Mouse (Mus musculus) embryonic facial prominence, embryonic 13.5 days (tissue): ENCODE measurements around the gene Olfr70. TPM values are rescaled to one million over a fixed set of nuclear protein-coding genes. Genes with fewer than 3 reads are reported as not detected.

Experiments
- ATAC-seq: fragments of 200-750 bp; cut with Nextera tagmentation; 2 replicates; pipeline ENCODE4 v1.8.0; 2017; ENCODE audit warnings: low read depth; ENCODE audit not compliant: insufficient number of reproducible peaks, insufficient read depth, low FRiP score, low TSS enrichment
- H3K27ac ChIP-seq: fragments of 300-500 bp; sonication (generic); 2 replicates; pipeline ENCODE4 v1.5.1; 2015; ENCODE audit warnings: moderate library complexity, mild to moderate bottlenecking, inconsistent platforms
- H3K27me3 ChIP-seq: fragments of 300-500 bp; sonication (generic); 2 replicates; pipeline ENCODE4 v1.6.1; 2015; ENCODE audit warnings: mild to moderate bottlenecking, inconsistent platforms
- H3K36me3 ChIP-seq: fragments of 300-500 bp; sonication (generic); 2 replicates; pipeline ENCODE4 v1.6.1; 2015; ENCODE audit warnings: mild to moderate bottlenecking, inconsistent platforms
- H3K4me1 ChIP-seq: fragments of 300-500 bp; sonication (generic); 2 replicates; pipeline ENCODE4 v1.6.1; 2015; ENCODE audit warnings: inconsistent platforms
- H3K4me2 ChIP-seq: fragments of 300-500 bp; sonication (generic); 2 replicates; pipeline ENCODE4 v1.6.1; 2015; ENCODE audit warnings: moderate library complexity, mild to moderate bottlenecking, inconsistent platforms
- H3K4me3 ChIP-seq: fragments of 300-500 bp; sonication (generic); 2 replicates; pipeline ENCODE4 v1.5.1; 2015; ENCODE audit warnings: mild to moderate bottlenecking, inconsistent platforms
- H3K9ac ChIP-seq: fragments of 300-500 bp; sonication (generic); 2 replicates; pipeline ENCODE4 v1.6.1; 2015; ENCODE audit warnings: mild to moderate bottlenecking, inconsistent platforms
- H3K9me3 ChIP-seq: fragments of 300-500 bp; sonication (generic); 2 replicates; pipeline ENCODE4 v1.6.1; 2016; ENCODE audit warnings: inconsistent platforms
- WGBS: fragments of 180-500 bp; shearing (Covaris S2); methylation state at CpG from one replicate; pipeline ENCODE4 v1.1.7; 2015; ENCODE audit warnings: mixed read lengths; 5-methylcytosine and 5-hydroxymethylcytosine counted together
- polyA plus RNA-seq: library from polyadenylated mRNA; unstranded; fragments of >200 nt; fragmentation: Nextera tagmentation; extraction: Ambion mirVana; gene quantifications from 2 replicates; pipeline ENCODE4 v1.2.1, GENCODE M21; 2015

Olfr70 gene
- polyA plus RNA-seq, result not detected in 2 replicates

GRCm38 (mm10) chr4:43700707-43701106, at the start of gene Olfr70:
Olfr70 (minus strand) TSS chr4:43700807.
- no peaks in the 10 kb centered on the region for H3K36me3 ChIP-seq
- no peaks in the 10 kb centered on the region for H3K4me1 ChIP-seq
- no peak within 1 kb of the TSS for H3K4me3 ChIP-seq
- no peaks in the 10 kb centered on the region for H3K9me3 ChIP-seq
- H3K27ac ChIP-seq, result no peak within 1 kb of the TSS
- no peak within 1 kb of the TSS for H3K9ac ChIP-seq
- no peak within 1 kb of the TSS for H3K4me2 ChIP-seq
- WGBS, result 86% methylated on average over 6 of the region's 6 CpGs
- 0 out of 2 replicates have a peak, but pooled peaks cover 4% of the 10 kb centered on the region for H3K27me3 ChIP-seq
- ATAC-seq, result no peak

- Histone ChIP-seq H3K9ac (no peak overlapping the region), H3K36me3 (no peaks in the 10 kb centered on the region), H3K27ac (no peak overlapping the region), H3K27me3 (no peaks in the 10 kb centered on the region), H3K4me3 (no peak overlapping the region), H3K4me2 (no peak overlapping the region), H3K4me1 (peaks cover 3% of the 10 kb centered on the region; the same call in 1 of the 2 replicates), H3K9me3 (no peaks in the 10 kb centered on the region)
- ATAC-seq, result no peak
- WGBS, result 15% methylated on average over 6 of the region's 6 CpGs
Measured at GRCm38 (mm10) chr4:43745187-43745586, 44.6 kb upstream of the Olfr70 start.

GRCm38 (mm10) chr4:43743099-43743498, 42.5 kb upstream of the Olfr70 start:
- H3K4me2 ChIP-seq, result no peak overlapping the region
- no peaks in the 10 kb centered on the region for H3K27me3 ChIP-seq
- 33% methylated on average over 1 of the region's 1 CpGs for WGBS
- H3K4me3 ChIP-seq, result no peak overlapping the region
- no peak overlapping the region for H3K27ac ChIP-seq
- no peaks in the 10 kb centered on the region for H3K9me3 ChIP-seq
- peaks cover 3% of the 10 kb centered on the region; the same call in 1 of the 2 replicates for H3K4me1 ChIP-seq
- H3K9ac ChIP-seq, result no peak overlapping the region
- no peak for ATAC-seq
- no peaks in the 10 kb centered on the region for H3K36me3 ChIP-seq

- H3K27me3 ChIP-seq, result no peaks in the 10 kb centered on the region
- H3K4me3 ChIP-seq, result no peak overlapping the region
- no peaks in the 10 kb centered on the region for H3K36me3 ChIP-seq
- peaks cover 3% of the 10 kb centered on the region; the same call in 1 of the 2 replicates for H3K4me1 ChIP-seq
- H3K9ac ChIP-seq, result no peak overlapping the region
- no peak for ATAC-seq
- H3K27ac ChIP-seq, result no peak overlapping the region
- H3K4me2 ChIP-seq, result no peak overlapping the region
- 17% methylated on average over 4 of the region's 4 CpGs for WGBS
- H3K9me3 ChIP-seq, result no peaks in the 10 kb centered on the region
Measured at GRCm38 (mm10) chr4:43742637-43743036, 42.0 kb upstream of the Olfr70 start.

DNA sequence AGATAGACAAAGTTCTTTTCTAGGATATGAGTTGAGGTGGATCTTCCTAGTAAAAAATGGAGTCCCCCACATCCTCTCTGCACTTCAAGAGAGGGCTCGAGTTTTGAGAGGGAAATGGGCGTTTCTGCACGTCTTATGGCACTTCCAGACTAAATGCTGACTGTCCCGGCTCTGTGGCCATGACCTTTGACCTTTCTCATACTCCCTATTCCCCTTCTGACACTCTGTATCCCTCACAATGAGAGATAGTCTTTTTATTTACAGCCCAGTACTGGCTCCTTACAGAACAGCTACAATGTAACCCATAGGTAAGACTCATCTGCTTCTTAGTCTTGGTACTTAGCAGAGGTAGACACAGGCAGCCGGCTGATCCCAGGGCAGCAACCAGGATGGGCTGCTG, 40.9 kb upstream of the Olfr70 start:
- Histone ChIP-seq H3K27me3 (no peaks in the 10 kb centered on the region), H3K9ac (no peak overlapping the region), H3K9me3 (no peaks in the 10 kb centered on the region), H3K4me2 (no peak overlapping the region), H3K27ac (no peak overlapping the region), H3K4me3 (no peak overlapping the region), H3K36me3 (no peaks in the 10 kb centered on the region), H3K4me1 (peaks cover 3% of the 10 kb centered on the region; the same call in 1 of the 2 replicates)
- ATAC-seq, result no peak
- 60% methylated on average over 5 of the region's 5 CpGs for WGBS

GRCm38 (mm10) chr4:43738989-43739674, 38.5 kb upstream of the Olfr70 start:
- H3K27ac ChIP-seq, result no peak overlapping the region
- peaks cover 7% of the 10 kb centered on the region; the same call in 1 of the 2 replicates for H3K4me1 ChIP-seq
- H3K36me3 ChIP-seq, result no peaks in the 10 kb centered on the region
- H3K27me3 ChIP-seq, result no peaks in the 10 kb centered on the region
- no peak overlapping the region for H3K4me3 ChIP-seq
- WGBS, result 73% methylated on average over 8 of the region's 8 CpGs
- H3K4me2 ChIP-seq, result no peak overlapping the region
- H3K9me3 ChIP-seq, result no peaks in the 10 kb centered on the region
- ATAC-seq, result no peak
- no peak overlapping the region for H3K9ac ChIP-seq

- no peaks in the 10 kb centered on the region for H3K36me3 ChIP-seq
- no peak for ATAC-seq
- H3K9ac ChIP-seq, result no peak overlapping the region
- H3K9me3 ChIP-seq, result no peaks in the 10 kb centered on the region
- 47% methylated on average over 6 of the region's 6 CpGs for WGBS
- H3K4me2 ChIP-seq, result no peak overlapping the region
- peaks cover 5% of the 10 kb centered on the region; the same call in 1 of the 2 replicates for H3K4me1 ChIP-seq
- H3K27ac ChIP-seq, result no peak overlapping the region
- no peaks in the 10 kb centered on the region for H3K27me3 ChIP-seq
- no peak overlapping the region for H3K4me3 ChIP-seq
Measured at GRCm38 (mm10) chr4:43737144-43737543, 36.5 kb upstream of the Olfr70 start.

DNA sequence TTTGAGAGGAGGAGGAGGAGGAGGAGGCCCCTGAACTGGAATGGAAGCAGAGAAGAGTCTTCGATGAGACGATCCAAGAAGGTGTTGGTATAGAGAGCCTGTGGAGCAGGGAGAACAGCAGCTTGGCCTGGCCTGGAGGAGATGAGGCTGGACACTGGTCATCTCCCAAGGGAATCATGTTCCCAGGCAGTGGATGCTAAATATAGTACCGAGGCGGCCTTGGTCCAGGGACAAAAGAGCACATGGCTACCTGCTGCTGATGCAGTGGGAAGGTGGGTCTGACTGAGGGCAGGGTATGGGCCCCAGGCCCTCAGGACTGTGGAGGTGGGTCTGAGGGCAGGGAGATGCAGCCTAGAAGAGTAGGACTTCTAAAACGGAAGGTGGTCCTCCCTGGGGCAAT, 32.6 kb upstream of the Olfr70 start:
- H3K27me3 ChIP-seq, result no peaks in the 10 kb centered on the region
- no peak overlapping the region for H3K9ac ChIP-seq
- 84% methylated on average over 5 of the region's 5 CpGs for WGBS
- no peak overlapping the region for H3K27ac ChIP-seq
- H3K9me3 ChIP-seq, result no peaks in the 10 kb centered on the region
- H3K4me3 ChIP-seq, result no peak overlapping the region
- no peak for ATAC-seq
- 0 out of 2 replicates have a peak, but pooled peaks cover 4% of the 10 kb centered on the region for H3K4me1 ChIP-seq
- H3K36me3 ChIP-seq, result no peaks in the 10 kb centered on the region
- no peak overlapping the region for H3K4me2 ChIP-seq

- H3K27me3 ChIP-seq, result no peaks in the 10 kb centered on the region
- H3K9me3 ChIP-seq, result no peaks in the 10 kb centered on the region
- ATAC-seq, result no peak
- peaks cover 9% of the 10 kb centered on the region; the same call in 1 of the 2 replicates for H3K4me1 ChIP-seq
- 35% methylated on average over 1 of the region's 1 CpGs for WGBS
- H3K27ac ChIP-seq, result no peak overlapping the region
- no peak overlapping the region for H3K4me3 ChIP-seq
- H3K36me3 ChIP-seq, result no peaks in the 10 kb centered on the region
- H3K9ac ChIP-seq, result no peak overlapping the region
- no peak overlapping the region for H3K4me2 ChIP-seq
Measured at GRCm38 (mm10) chr4:43732171-43732570, 31.6 kb upstream of the Olfr70 start.

DNA sequence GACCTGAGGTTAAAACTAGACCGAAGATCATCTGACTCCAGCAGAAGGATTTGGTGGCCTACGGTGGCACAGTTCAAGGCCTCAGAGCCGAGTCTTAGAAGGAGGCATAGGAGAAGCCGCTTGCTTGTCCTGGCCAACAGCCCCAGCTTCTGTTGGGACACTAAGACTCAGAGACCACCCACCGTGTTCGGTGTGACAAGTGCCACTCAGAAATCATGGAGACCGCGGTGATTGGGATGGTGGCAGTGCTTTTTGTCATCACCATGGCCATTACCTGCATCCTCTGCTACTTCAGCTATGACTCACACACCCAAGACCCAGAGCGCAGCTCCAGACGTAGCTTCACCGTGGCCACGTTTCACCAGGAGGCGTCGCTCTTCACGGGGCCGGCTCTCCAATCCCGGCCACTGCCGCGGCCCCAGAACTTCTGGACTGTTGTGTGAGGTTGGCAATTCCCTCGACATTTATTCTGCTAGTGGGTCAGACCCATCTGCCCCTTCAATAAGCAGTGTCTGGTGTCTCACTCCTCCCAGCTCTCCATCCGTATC, 30.2 kb upstream of the Olfr70 start:
- Histone ChIP-seq H3K4me1 (peaks cover 17% of the 10 kb centered on the region), H3K9me3 (no peaks in the 10 kb centered on the region), H3K4me3 (no peak overlapping the region), H3K36me3 (no peaks in the 10 kb centered on the region), H3K27me3 (no peaks in the 10 kb centered on the region), H3K27ac (no peak overlapping the region), H3K4me2 (no peak overlapping the region), H3K9ac (no peak overlapping the region)
- ATAC-seq, result no peak
- WGBS, result 73% methylated on average over 21 of the region's 21 CpGs

- Histone ChIP-seq H3K36me3 (no peaks in the 10 kb centered on the region), H3K4me2 (no peak within 1 kb of the TSS), H3K9ac (no peak within 1 kb of the TSS), H3K27ac (no peak within 1 kb of the TSS), H3K9me3 (no peaks in the 10 kb centered on the region), H3K27me3 (no peaks in the 10 kb centered on the region), H3K4me1 (peaks cover 13% of the 10 kb centered on the region), H3K4me3 (no peak within 1 kb of the TSS)
- 62% methylated on average over 14 of the region's 14 CpGs for WGBS
- no peak for ATAC-seq
Measured at GRCm38 (mm10) chr4:43729794-43730550, 29.4 kb upstream of the Olfr70 start, which contains the start of gene Spaar. Spaar (plus strand) TSS chr4:43730034.
